Mouse (Mus musculus) spleen, adult 18-20 months (tissue): ENCODE data around the gene Cdkn2b.

ENCODE experiments used
- DNase-seq, 2 experiments: peaks; one replicate each; pipeline ENCODE4 v3.0.0; 2022; ENCODE audit warnings: mixed read lengths in 2 of 2

The Cdkn2b gene

DNA sequence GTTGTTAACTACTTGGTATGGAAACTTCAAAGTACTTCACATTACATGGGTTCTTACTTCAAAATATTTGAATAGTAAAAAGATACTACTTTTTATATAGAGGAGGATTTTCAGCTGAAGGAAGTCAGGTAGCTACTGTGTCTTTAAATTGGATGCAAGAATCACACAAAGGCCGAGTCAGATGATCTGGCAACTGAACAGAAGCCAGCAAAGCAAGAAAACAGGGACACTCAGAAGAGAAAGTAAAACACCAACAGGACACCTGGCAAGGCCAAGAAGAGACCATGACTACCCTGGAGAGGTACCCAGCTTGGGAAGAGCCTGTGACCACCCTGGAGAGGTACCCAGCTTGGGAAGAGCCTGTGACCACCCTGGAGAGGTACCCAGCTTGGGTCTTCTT, 24.3 kb downstream of the Cdkn2b start:
- no peak for DNase-seq

DNA sequence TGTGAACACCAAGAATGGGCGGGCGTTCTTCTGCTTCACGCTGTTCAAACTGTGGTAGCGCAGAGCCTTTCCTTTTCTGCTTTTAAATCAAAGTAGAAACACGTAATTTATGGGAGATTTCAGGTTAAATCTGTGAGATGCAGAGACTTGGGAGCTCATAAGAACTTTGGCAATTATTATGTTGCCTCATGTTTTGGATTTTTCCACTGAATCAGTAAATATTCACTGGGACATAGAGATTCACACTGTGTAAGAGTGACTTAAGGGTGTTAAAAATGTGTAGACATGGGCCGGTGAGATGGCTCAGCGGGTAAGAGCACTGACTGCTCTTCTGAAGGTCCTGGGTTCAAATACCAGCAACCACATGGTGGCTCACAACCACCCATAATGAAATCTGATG, 25.2 kb downstream of the Cdkn2b start:
- DNase-seq: no peak

DNA sequence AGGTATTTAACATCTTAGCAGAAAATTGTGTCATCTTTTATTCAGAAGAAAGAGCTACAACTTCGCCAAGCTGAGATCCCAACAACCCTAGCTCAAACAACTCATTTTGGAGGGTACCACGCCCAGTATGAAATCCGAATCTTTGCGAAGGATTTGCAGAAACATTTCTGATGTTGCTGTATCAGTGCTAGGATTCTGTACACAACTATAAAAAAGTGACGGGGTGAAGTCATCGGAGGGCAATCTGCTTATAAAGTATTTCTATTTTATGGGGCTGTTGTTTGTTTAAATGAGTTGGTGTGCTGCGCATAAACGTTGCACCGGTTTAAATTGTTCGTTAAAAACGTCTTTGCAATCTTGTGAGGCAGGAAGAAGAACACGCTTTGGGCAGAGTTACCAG, 28.2 kb downstream of the Cdkn2b start:
- no peak for DNase-seq

DNA sequence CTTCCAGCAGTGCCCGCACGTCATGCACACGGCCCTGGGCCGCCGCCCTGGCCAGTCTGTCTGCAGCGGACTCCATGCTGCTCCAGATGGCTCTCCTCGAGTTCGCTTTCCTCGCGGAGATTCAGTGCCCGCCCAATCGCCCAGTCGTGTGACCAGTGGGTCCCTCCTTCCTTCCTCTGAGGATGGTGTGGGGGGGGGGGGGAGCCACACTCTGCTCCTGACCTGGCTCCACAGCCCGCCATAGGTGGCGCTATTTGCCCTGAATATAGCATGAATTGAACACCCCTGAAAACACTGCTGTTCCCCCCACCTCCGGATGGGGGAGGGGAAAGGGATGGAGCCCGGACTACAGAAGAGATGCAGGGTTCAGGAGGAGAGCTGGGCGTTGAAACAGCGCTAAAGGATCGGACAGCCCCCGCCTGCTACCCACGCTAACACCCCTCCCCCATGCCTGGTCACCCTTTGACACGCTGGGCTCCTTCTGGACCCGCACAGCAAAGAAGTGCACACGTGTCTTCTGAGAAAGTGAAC, 28.7 kb downstream of the Cdkn2b start:
- no peak for DNase-seq

DNA sequence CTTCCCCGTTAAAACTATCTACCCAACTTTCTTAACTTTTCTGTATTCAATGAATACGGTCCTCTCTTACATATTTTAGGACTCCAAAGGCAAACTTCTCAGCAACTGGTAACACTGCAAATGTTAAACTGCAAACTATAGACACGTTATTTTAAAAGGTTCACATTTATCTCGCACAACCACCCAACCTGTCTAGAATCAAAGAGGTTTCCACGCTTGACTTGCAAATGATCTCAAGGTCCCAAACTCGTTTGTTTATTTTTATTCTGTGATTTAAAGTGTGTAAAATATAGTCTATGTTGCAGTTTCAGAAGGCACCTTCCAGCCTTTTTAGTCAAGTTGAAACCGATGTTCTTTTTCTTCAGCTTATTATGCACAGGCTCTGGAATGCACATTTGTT, 29.6 kb downstream of the Cdkn2b start:
- DNase-seq: no peak

DNA sequence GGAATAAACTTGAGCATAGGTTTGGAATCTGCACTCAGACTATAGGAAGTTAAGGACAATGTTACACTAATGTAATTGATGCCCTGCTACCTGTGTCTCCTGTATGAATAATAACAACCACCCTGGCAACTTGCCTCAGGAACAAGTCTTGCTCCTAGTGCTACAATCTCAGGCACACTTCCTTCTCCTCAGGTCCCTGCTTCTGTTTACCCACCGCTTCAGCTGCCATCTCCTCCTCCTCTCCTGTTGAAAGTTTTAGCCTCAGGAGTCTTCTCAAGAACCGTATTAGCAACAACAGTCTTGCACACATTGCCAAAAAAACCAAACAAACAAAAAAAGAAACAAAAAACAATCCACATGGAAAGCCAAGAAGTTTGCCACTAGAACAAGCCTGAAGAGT, 31.2 kb downstream of the Cdkn2b start:
- no peak for DNase-seq

DNA sequence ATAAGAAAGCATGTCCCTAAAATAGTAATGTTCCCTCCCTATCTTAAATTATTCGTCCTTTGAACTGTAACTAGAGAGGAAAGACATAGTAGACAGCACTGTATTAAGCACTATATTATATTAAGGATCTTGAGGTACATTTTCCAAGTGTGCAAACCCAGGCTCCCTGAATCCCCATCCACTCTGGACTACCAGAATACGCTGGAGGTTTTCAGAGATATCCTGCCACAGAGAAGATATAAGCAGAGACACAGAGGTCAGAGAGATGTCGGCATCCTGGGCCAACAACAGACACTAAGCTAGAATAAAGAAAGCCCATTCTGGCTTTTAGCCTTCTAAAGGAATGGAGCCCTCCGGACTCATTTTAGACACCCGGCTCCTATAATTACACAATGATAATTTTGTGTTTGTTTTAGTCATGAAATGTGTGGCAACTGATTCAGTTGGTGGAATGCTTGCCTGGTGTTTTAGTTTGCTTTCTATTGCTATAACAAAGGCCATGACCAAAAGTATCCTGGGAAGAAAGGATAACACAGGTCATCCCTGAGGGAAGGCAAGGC, 33.4 kb downstream of the Cdkn2b start:
- DNase-seq: no peak

DNA sequence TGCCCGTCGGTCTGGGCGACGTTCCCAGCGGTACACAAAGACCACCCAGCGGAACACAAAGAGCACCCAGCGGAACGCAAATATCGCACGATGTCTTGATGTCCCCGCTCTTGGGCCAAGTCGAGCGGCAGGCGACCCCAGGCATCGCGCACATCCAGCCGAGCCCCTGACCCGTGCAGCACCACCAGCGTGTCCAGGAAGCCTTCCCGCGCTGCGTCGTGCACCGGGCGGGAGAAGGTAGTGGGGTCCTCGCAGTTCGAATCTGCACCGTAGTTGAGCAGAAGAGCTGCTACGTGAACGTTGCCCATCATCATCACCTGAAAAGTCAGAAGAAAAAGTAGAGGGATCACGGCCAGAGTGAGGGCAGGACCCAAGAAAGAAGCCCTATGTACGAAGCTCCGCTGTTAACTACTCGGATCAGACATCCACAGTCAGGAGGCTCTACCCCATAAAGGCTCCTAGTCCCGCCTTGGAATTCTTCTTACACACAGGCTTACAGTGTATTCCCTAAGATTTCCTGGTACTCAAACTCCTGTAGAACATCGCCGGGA, 34.1 kb downstream of the Cdkn2b start:
- no peak for DNase-seq

DNA sequence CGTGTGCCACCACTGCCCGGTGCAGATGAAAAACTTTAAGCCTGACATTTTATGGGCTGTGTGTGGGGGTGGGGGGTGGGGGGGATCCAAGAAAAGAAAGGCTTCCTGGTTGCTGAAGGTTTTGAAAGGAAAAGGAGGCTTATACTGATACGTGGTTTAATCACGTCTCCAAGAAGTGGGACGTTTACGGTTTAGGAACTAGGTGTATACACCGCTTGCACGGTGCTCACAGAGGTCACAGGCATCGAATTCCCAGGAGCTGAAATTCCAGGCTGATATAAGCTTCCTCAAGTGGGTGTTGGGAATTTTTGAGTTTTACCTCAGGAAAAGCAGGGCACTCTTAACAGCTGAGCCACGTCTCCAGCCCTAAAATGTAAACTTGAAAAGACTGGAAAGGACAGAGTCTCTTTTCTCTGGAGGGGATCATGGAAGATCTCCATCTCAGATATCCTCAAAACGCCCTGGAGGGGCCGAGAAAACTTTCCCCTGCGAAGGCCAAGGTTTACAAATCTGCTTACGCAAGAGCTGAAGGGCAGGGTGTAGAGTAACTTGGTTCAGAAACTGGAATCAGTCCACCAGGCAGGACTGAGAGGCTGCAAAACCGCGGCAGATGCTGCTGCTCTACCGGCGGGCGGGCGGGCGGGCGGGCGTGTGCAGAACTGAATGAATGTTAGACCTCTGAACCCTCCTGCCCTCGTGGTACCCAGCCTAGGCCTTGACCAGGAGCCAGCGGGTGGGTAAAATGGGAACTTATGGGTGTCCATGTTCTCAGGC, 34.8 kb downstream of the Cdkn2b start:
- no peak for DNase-seq

DNA sequence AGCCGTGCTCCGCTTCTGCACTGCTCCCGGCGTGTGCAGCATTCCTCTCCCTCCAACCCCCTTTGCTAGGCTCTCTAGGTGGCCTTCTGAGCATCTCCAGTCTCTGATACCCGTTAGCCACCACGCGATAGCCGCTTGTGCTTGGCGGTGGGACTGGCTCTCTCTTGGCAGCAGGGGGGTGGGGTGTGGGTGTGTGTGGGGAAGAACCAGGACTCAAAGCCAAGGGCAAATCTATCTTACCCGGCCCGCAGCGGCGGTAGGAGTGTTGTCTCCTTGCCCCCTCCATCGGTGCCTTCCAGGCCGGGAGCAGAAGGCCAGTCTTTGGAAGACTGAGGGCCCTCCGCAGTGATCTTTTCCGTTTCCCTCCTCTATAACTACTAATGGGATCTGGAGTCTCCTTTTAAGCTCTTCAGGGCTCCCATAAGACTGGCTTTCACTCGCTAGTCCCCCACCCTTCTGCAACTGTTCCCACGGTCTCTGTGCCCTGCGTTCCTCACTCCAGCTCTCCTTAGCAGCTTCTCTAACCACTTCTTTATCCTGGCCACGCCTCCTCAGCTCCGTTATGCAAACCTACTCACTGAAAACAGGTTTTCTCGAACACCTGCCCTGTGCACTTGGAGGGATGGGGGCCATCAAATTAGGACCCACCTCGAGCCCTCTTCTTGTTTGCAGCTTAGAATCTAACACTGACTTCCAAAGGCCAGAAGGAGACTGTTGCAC, 35.9 kb downstream of the Cdkn2b start:
- DNase-seq: no peak

DNA sequence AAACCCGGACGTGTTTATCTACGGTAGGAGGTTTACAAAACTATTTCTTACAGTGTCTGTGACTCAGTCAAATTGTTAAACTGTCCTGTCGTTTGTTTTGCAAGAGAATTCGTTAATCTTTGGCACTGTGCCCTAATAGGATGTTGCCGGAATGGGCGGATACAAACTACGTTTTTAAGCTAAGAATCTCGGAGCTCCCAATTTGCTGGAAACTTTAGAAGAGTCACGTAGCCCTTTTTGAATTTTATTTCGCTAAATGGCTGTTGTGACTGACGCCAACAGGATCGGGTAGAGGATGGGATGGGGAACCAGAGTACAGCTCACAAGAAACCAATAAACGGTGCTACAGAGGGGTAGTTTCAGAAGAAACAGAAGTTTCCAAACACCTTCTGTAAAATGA, 36.8 kb downstream of the Cdkn2b start:
- no peak for DNase-seq

DNA sequence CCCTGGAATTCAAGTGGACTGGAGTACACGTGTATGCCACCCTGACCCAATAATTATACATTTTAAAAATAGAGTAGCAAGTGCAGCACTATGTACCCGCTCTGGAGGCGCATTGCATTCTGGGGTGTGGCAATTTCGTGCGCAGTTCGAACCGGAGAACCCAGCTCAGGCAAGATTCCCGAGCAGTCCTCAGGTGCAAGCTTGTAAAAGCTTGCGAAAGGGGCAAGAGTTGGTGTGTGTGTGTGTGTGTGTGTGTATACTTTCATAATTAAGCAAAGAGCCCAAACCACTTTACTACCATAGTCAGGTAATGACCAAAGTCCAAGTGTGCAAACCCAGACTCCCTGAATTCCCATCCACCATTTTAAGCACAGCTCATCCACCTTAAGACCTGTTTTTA, 37.3 kb downstream of the Cdkn2b start:
- DNase-seq: no peak

DNA sequence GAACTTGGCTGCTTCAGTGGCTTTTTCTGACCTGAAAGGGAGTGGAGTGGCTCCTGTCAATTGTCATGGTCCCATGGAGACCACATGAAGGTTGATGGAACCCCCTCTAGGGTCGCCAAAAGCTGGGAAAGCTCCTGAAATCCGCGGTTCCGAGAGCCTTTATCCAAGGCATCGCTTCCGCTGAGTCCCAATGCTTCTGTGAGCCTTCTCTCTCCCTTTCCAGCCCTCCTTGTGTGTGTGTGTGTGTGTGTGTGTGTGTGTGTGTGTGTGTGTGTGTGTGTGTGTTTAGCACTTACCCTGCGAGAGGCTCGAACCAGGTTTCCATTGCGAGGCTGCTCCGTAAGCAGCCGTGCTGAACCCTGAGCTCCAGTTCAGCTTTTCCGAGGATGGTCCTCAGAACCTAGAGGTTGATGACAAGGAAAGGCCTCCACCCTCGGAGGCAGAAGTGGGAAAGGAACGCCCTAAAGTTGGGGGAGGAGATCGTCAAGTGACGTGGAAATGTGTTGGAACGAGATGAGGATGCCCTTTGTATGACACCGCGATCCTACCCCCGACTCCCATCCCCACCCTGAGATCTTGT, 37.8 kb downstream of the Cdkn2b start:
- no peak for DNase-seq

DNA sequence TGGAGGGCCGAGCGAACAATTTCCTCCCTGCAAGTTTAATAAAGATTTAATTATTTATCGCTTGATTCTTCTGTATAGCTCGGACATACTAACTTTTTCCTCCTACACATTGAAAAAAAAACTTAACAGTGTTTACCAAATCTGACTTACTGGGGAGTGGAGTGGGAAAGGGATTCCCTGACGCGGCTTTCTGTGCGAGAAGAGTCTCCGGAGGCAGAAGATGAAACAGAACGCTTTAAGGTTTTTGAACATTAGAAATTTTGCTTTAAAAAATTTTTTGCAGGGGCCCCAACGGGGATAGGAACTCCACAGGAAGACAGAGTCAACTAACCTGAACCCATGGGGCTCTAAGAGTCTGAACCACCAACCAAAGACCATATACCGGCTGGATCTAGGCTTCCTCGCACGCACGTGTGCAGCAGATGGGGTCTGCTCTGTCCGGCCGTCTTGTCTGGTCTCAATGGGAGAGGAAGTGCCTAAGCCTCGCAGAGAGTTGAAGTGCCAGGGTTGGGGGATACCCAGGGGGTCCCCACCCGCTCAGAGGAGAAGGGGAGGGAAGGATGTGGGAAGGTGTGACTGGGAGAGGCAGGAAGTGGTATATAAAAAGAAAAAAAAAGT, 38.6 kb downstream of the Cdkn2b start:
- no peak for DNase-seq

DNA sequence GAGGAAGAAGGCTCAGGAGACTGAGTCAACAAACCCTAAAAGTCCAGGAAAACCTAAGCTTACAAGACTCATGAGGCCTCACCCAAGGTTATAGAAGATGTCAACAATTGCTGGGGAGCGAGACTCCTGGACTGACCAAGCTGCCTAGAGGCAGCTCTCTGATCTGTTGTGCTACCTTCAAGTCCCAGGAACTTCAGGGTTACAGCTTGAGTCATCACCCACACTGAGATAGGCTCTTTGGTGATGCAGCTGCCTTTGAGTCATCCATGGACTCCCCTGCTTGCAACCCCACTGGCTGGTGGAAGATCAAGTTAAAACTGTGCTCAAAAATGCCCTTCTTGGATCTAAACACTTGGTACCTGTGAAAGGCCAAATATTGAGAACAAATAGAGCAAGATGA, 53.1 kb downstream of the Cdkn2b start:
- DNase-seq: no peak
